Mouse (Mus musculus) lung, postnatal 0 days (tissue): Measurements from ENCODE around the gene Wrnip1.

Source experiments
- CTCF ChIP-seq: IDR thresholded peaks from 2 replicates; pipeline ENCODE4 v1.5.1; 2016; ENCODE audit warnings: antibody characterized with exemption, mild to moderate bottlenecking
- EP300 ChIP-seq: IDR thresholded peaks from 2 replicates; pipeline ENCODE4 v1.6.1; 2016; ENCODE audit warnings: antibody characterized with exemption, mild to moderate bottlenecking, control low read depth

DNA sequence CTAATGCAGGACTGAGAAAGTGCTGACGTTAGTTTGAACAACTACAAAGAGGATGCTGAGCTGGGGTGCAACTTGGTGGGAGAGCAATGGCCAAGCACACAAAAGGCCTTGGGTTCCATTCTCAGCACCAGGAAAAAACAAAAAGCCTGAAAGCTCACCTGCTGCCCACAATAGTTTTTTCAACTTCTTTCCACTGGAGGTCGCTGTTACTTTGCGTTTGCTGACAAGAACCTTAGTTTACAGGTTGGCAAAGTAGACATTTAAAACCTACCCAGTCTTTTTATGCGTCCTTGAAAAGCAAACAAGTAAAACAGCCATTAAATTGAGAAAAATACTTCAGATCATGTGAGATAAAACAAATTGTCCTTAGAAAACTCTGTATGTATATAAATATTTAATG is 33.7 kb upstream of the Wrnip1 start:
- TF ChIP-seq CTCF: peak; percentile 66
- TF ChIP-seq EP300: no peak
